Mouse (Mus musculus) heart, embryonic 12.5 days (tissue): Measurements from ENCODE around the gene Phf20. TPM values are rescaled to one million over a fixed set of nuclear protein-coding genes. Genes with fewer than 3 reads are reported as not detected.

Source experiments
- ATAC-seq: fragments of 200-750 bp; cut with Nextera tagmentation; 2 replicates; pipeline ENCODE4 v1.8.0; 2017; ENCODE audit warnings: moderate TSS enrichment, moderate library complexity; ENCODE audit not compliant: insufficient number of reproducible peaks, low FRiP score
- H3K27ac ChIP-seq: fragments of 300-500 bp; sonication (generic); 2 replicates; pipeline ENCODE4 v1.5.1; 2016; ENCODE audit warnings: mild to moderate bottlenecking, moderate library complexity; ENCODE audit not compliant: poor library complexity, severe bottlenecking
- H3K27me3 ChIP-seq: fragments of 300-500 bp; sonication (generic); replicated peaks from 2 replicates; pipeline ENCODE4 v1.6.1; 2016; ENCODE audit warnings: mild to moderate bottlenecking, moderate library complexity
- H3K36me3 ChIP-seq: fragments of 300-500 bp; sonication (generic); 2 replicates; pipeline ENCODE4 v1.6.1; 2016; ENCODE audit warnings: mild to moderate bottlenecking, moderate library complexity
- H3K4me1 ChIP-seq: fragments of 300-500 bp; sonication (generic); replicated peaks from 2 replicates; pipeline ENCODE4 v1.6.1; 2016; ENCODE audit warnings: mild to moderate bottlenecking
- H3K4me2 ChIP-seq: fragments of 300-500 bp; sonication (generic); 2 replicates; pipeline ENCODE4 v1.6.1; 2016; ENCODE audit warnings: mild to moderate bottlenecking, moderate library complexity
- H3K4me3 ChIP-seq: fragments of 300-500 bp; sonication (generic); 2 replicates; pipeline ENCODE4 v1.5.1; 2016; ENCODE audit warnings: mild to moderate bottlenecking
- H3K9ac ChIP-seq: fragments of 300-500 bp; sonication (generic); 2 replicates; pipeline ENCODE4 v1.6.1; 2016; ENCODE audit warnings: mild to moderate bottlenecking, moderate library complexity
- H3K9me3 ChIP-seq: fragments of 300-500 bp; sonication (generic); replicated peaks from 2 replicates; pipeline ENCODE4 v1.6.1; 2016; ENCODE audit warnings: mild to moderate bottlenecking, moderate library complexity
- WGBS: fragments of 180-500 bp; shearing (Covaris S2); methylation state at CpG from one replicate; pipeline ENCODE4 v1.1.7; 2016; 5-methylcytosine and 5-hydroxymethylcytosine counted together
- polyA plus RNA-seq: library from polyadenylated mRNA; unstranded; fragments of >200 nt; fragmentation: Nextera tagmentation; extraction: Ambion mirVana; gene quantifications from 2 replicates; pipeline ENCODE4 v1.2.1, GENCODE M21; 2016

Phf20 gene
- polyA plus RNA-seq, 1 experiment from 2014 or later, result 52.5 TPM

- Histone ChIP-seq H3K27ac (peak overlapping the region; percentile 76), H3K4me2 (no peak overlapping the region), H3K9me3 (no peaks in the 10 kb centered on the region), H3K27me3 (no peaks in the 10 kb centered on the region), H3K4me1 (peaks cover 14% of the 10 kb centered on the region), H3K9ac (0 out of 2 replicates have a peak overlapping the region, but pooled peaks have one; percentile 31), H3K4me3 (no peak overlapping the region), H3K36me3 (peaks cover 33% of the 10 kb centered on the region)
- 16% methylated on average over 4 of the region's 4 CpGs for WGBS
- ATAC-seq, result peak; percentile 72
Measured at GRCm38 (mm10) chr2:156278226-156279017, 82.2 kb downstream of the Phf20 start.

- H3K36me3 ChIP-seq, result peaks cover 27% of the 10 kb centered on the region
Measured at GRCm38 (mm10) chr2:156281227-156281626, 85.0 kb downstream of the Phf20 start.

GRCm38 (mm10) chr2:156285161-156285560 lies 88.9 kb downstream of the Phf20 start:
- Histone ChIP-seq H3K9ac (no peak overlapping the region), H3K9me3 (no peaks in the 10 kb centered on the region), H3K4me2 (no peak overlapping the region), H3K4me1 (0 out of 2 replicates have a peak, but pooled peaks cover 9% of the 10 kb centered on the region), H3K27ac (no peak overlapping the region), H3K4me3 (no peak overlapping the region), H3K36me3 (peaks cover 44% of the 10 kb centered on the region), H3K27me3 (no peaks in the 10 kb centered on the region)
- no peak for ATAC-seq
- 42% methylated on average over 2 of the region's 2 CpGs for WGBS

More at GRCm38 (mm10) chr2:156281227-156281626, 85.0 kb downstream of the Phf20 start:
- Histone ChIP-seq H3K9me3 (no peaks in the 10 kb centered on the region), H3K4me3 (no peak overlapping the region), H3K27me3 (no peaks in the 10 kb centered on the region), H3K4me1 (peaks cover 14% of the 10 kb centered on the region), H3K27ac (no peak overlapping the region), H3K9ac (no peak overlapping the region), H3K4me2 (no peak overlapping the region)
- ATAC-seq, result no peak
- WGBS, result 52% methylated on average over 4 of the region's 4 CpGs

- H3K27ac ChIP-seq, result no peak overlapping the region
- 0 out of 2 replicates have a peak, but pooled peaks cover 14% of the 10 kb centered on the region for H3K4me1 ChIP-seq
- no peak overlapping the region for H3K4me3 ChIP-seq
- WGBS, result 96% methylated on average over 4 of the region's 4 CpGs
- H3K4me2 ChIP-seq, result no peak overlapping the region
- no peaks in the 10 kb centered on the region for H3K27me3 ChIP-seq
- no peak overlapping the region for H3K9ac ChIP-seq
- peaks cover 53% of the 10 kb centered on the region for H3K36me3 ChIP-seq
- no peak for ATAC-seq
- no peaks in the 10 kb centered on the region for H3K9me3 ChIP-seq
Measured at GRCm38 (mm10) chr2:156286733-156287132, 90.5 kb downstream of the Phf20 start.

GRCm38 (mm10) chr2:156288222-156288621 lies 92.0 kb downstream of the Phf20 start:
- H3K4me2 ChIP-seq, result no peak overlapping the region
- no peak overlapping the region for H3K9ac ChIP-seq
- 81% methylated on average over 2 of the region's 2 CpGs for WGBS
- 0 out of 2 replicates have a peak, but pooled peaks cover 14% of the 10 kb centered on the region for H3K4me1 ChIP-seq
- H3K36me3 ChIP-seq, result peaks cover 54% of the 10 kb centered on the region
- H3K27me3 ChIP-seq, result no peaks in the 10 kb centered on the region
- no peak overlapping the region for H3K4me3 ChIP-seq
- H3K9me3 ChIP-seq, result no peaks in the 10 kb centered on the region
- ATAC-seq, result no peak
- no peak overlapping the region for H3K27ac ChIP-seq

- H3K9me3 ChIP-seq, result no peaks in the 10 kb centered on the region
- 64% methylated on average over 2 of the region's 2 CpGs for WGBS
- no peak overlapping the region for H3K9ac ChIP-seq
- H3K27me3 ChIP-seq, result no peaks in the 10 kb centered on the region
- H3K4me3 ChIP-seq, result no peak overlapping the region
- ATAC-seq, result no peak
- no peak overlapping the region for H3K4me2 ChIP-seq
- peak overlapping the region; percentile 61 for H3K27ac ChIP-seq
- 0 out of 2 replicates have a peak, but pooled peaks cover 14% of the 10 kb centered on the region for H3K4me1 ChIP-seq
- H3K36me3 ChIP-seq, result peaks cover 64% of the 10 kb centered on the region
Measured at GRCm38 (mm10) chr2:156289552-156290160, 93.4 kb downstream of the Phf20 start.

- H3K9ac ChIP-seq, result no peak overlapping the region
- no peaks in the 10 kb centered on the region for H3K9me3 ChIP-seq
- H3K4me1 ChIP-seq, result peaks cover 15% of the 10 kb centered on the region; the same call in 1 of the 2 replicates
- no peak overlapping the region for H3K4me3 ChIP-seq
- no peaks in the 10 kb centered on the region for H3K27me3 ChIP-seq
- no peak overlapping the region for H3K27ac ChIP-seq
- 69% methylated on average over 1 of the region's 1 CpGs for WGBS
- no peak overlapping the region for H3K4me2 ChIP-seq
- ATAC-seq, result no peak
- peaks cover 76% of the 10 kb centered on the region for H3K36me3 ChIP-seq
Measured at GRCm38 (mm10) chr2:156291998-156292397, 95.7 kb downstream of the Phf20 start.

GRCm38 (mm10) chr2:156295601-156296063 lies 99.4 kb downstream of the Phf20 start:
- WGBS, result 89% methylated on average over 2 of the region's 2 CpGs
- ATAC-seq, result no peak
- Histone ChIP-seq H3K9me3 (no peaks in the 10 kb centered on the region), H3K4me2 (no peak overlapping the region), H3K4me3 (no peak overlapping the region), H3K9ac (no peak overlapping the region), H3K4me1 (peaks cover 19% of the 10 kb centered on the region), H3K27me3 (no peaks in the 10 kb centered on the region), H3K27ac (no peak overlapping the region), H3K36me3 (peaks cover 75% of the 10 kb centered on the region)

- 84% methylated on average over 3 of the region's 3 CpGs for WGBS
- H3K36me3 ChIP-seq, result peaks cover 75% of the 10 kb centered on the region
Measured at GRCm38 (mm10) chr2:156296190-156296589, 99.9 kb downstream of the Phf20 start.

GRCm38 (mm10) chr2:156297653-156298052 lies 101.4 kb downstream of the Phf20 start:
- Histone ChIP-seq H3K4me3 (no peak overlapping the region), H3K9ac (no peak overlapping the region), H3K4me2 (no peak overlapping the region), H3K27ac (no peak overlapping the region), H3K4me1 (peaks cover 16% of the 10 kb centered on the region), H3K36me3 (peaks cover 78% of the 10 kb centered on the region), H3K27me3 (no peaks in the 10 kb centered on the region), H3K9me3 (no peaks in the 10 kb centered on the region)
- 0 out of 2 replicates have a peak, but pooled peaks have one; percentile 36 for ATAC-seq
- WGBS, result 52% methylated on average over 3 of the region's 3 CpGs

More at GRCm38 (mm10) chr2:156296190-156296589, 99.9 kb downstream of the Phf20 start:
- no peak for ATAC-seq
- Histone ChIP-seq H3K27ac (no peak overlapping the region), H3K9me3 (no peaks in the 10 kb centered on the region), H3K27me3 (no peaks in the 10 kb centered on the region), H3K9ac (no peak overlapping the region), H3K4me1 (peaks cover 16% of the 10 kb centered on the region), H3K4me2 (no peak overlapping the region), H3K4me3 (no peak overlapping the region)

GRCm38 (mm10) chr2:156298458-156298857 lies 102.2 kb downstream of the Phf20 start:
- Histone ChIP-seq H3K36me3 (peaks cover 75% of the 10 kb centered on the region), H3K27me3 (no peaks in the 10 kb centered on the region), H3K4me3 (no peak overlapping the region), H3K4me1 (peaks cover 16% of the 10 kb centered on the region), H3K9ac (no peak overlapping the region), H3K4me2 (no peak overlapping the region), H3K9me3 (no peaks in the 10 kb centered on the region), H3K27ac (0 out of 2 replicates have a peak overlapping the region, but pooled peaks have one; percentile 10)
- ATAC-seq, result no peak
- WGBS, result 78% methylated on average over 7 of the region's 7 CpGs
